Comparison of ENCODE assay signal across 16 mouse cellular contexts in the genomic region with DNA sequence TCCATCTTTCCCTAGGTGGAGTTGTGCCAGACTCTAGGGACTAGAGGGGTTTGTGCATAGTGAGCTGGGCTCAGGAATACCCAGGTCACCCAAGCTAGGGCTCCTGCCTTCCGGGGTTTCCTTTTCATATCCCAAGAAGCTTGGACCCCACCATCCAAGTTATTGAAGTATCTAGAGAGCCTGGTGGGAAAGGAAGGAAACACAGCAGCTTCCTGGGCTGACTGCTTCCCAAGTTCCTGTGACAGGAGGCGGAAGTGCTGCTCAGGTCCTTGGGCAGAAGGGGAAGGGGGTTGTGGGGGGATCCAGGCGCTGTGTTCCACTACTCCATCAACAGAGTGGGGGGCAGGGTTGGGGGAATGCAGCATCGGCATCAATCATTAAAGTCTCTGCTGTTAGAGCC. TPM values are rescaled to one million over a fixed set of nuclear protein-coding genes. Genes with fewer than 3 reads are reported as not detected.
DNase-seq lines count a peak whose midpoint lies in the region; ATAC-seq and TF ChIP-seq lines count a peak whose summit lies in the region.
"Had no signal": no experiment of that assay in that cellular context is flagged by ENCODE, and none has a peak within 500 bp of the region (broad histone marks: within the 10 kb centered on the region; RNA-seq: fewer than 3 reads in every experiment).

No protein-coding gene starts in this region.

- no peak overlapping the region for H3K4me2 ChIP-seq in forebrain, embryonic 14.5 days (ENCODE audit: low read length)
- peak overlapping the region; percentile 26 for H3K4me2 ChIP-seq in kidney, embryonic 14.5 days (replicated peaks; ENCODE audit: low read depth, low read length)
- peak overlapping the region; percentile 27 for H3K4me2 ChIP-seq in intestine, postnatal 0 days (replicated peaks; ENCODE audit: low read depth)

- H3K4me1 ChIP-seq in forebrain, embryonic 10.5 days: peaks cover 21% of the 10 kb centered on the region
- H3K4me1 ChIP-seq in forebrain, embryonic 14.5 days (ENCODE audit: control insufficient read depth, insufficient read depth, low read length): no peaks in the 10 kb centered on the region
- peaks cover 21% of the 10 kb centered on the region for H3K4me1 ChIP-seq in kidney, embryonic 14.5 days (ENCODE audit: control insufficient read depth, insufficient read depth, low read length)
- H3K4me1 ChIP-seq in brown adipose tissue, adult 24 weeks (ENCODE audit: control insufficient read depth, insufficient read depth, insufficient read length, low read length): peaks cover 19% of the 10 kb centered on the region
- H3K4me1 ChIP-seq in intestine, postnatal 0 days (replicated peaks; ENCODE audit: control insufficient read depth, insufficient read depth, low read length): no peaks in the 10 kb centered on the region
- H3K4me1 ChIP-seq: megakaryocyte, embryonic 14.5 days had no signal

- TF ChIP-seq CTCF in intestine, postnatal 0 days (IDR thresholded peaks at IDR 0.05; ENCODE audit: low read depth): no peak

- H3K36me3 ChIP-seq in forebrain, embryonic 10.5 days (replicated peaks): no peaks in the 10 kb centered on the region
- no peaks in the 10 kb centered on the region for H3K36me3 ChIP-seq in forebrain, embryonic 14.5 days (ENCODE audit: control insufficient read depth, insufficient read depth, low read length)
- no peaks in the 10 kb centered on the region for H3K36me3 ChIP-seq in kidney, embryonic 14.5 days (ENCODE audit: control insufficient read depth, insufficient read depth, low read length)
- H3K36me3 ChIP-seq in intestine, postnatal 0 days (ENCODE audit: control insufficient read depth, insufficient read depth): no peaks in the 10 kb centered on the region

- H3K9me3 ChIP-seq in forebrain, embryonic 10.5 days: no peaks in the 10 kb centered on the region
- H3K9me3 ChIP-seq in forebrain, embryonic 14.5 days (replicated peaks; ENCODE audit: control insufficient read depth, low read length): no peaks in the 10 kb centered on the region
- H3K9me3 ChIP-seq in kidney, embryonic 14.5 days (ENCODE audit: control insufficient read depth, low read length): no peaks in the 10 kb centered on the region
- no peaks in the 10 kb centered on the region for H3K9me3 ChIP-seq in intestine, postnatal 0 days (ENCODE audit: control insufficient read depth)
- H3K9me3 ChIP-seq: megakaryocyte, embryonic 14.5 days had no signal

- H3K4me3 ChIP-seq in forebrain, embryonic 10.5 days: peak overlapping the region; percentile 19; the same call in 1 of the 2 replicates
- H3K4me3 ChIP-seq in forebrain, embryonic 14.5 days (ENCODE audit: low read depth, low read length): no peak overlapping the region
- peak overlapping the region; percentile 14; the same call in 1 of the 2 replicates for H3K4me3 ChIP-seq in kidney, embryonic 14.5 days (ENCODE audit: low read length)
- peak overlapping the region; percentile 76 for H3K4me3 ChIP-seq in brown adipose tissue, adult 24 weeks (ENCODE audit: insufficient read depth, low read depth, low read length)
- H3K4me3 ChIP-seq in intestine, postnatal 0 days (ENCODE audit: low read depth, low read length): no peak overlapping the region
- H3K4me3 ChIP-seq: megakaryocyte, embryonic 14.5 days; myocyte had no signal

- H3K27me3 ChIP-seq in forebrain, embryonic 10.5 days (ENCODE audit: poor library complexity, severe bottlenecking): no peaks in the 10 kb centered on the region
- H3K27me3 ChIP-seq in forebrain, embryonic 14.5 days (replicated peaks; ENCODE audit: control insufficient read depth, insufficient read depth, low read length): no peaks in the 10 kb centered on the region
- no peaks in the 10 kb centered on the region for H3K27me3 ChIP-seq in kidney, embryonic 14.5 days (ENCODE audit: control insufficient read depth, insufficient read depth, low read length)
- no peaks in the 10 kb centered on the region for H3K27me3 ChIP-seq in intestine, postnatal 0 days (replicated peaks; ENCODE audit: control insufficient read depth, insufficient read depth, low read length)

- 82% methylated on average over 4 of the region's 4 CpGs for WGBS in forebrain, embryonic 10.5 days
- 88% methylated on average over 4 of the region's 4 CpGs for WGBS in forebrain, embryonic 14.5 days
- 68% methylated on average over 4 of the region's 4 CpGs for WGBS in kidney, embryonic 14.5 days
- 74% methylated on average over 4 of the region's 4 CpGs for WGBS in intestine, postnatal 0 days

- H3K27ac ChIP-seq in forebrain, embryonic 10.5 days: peak overlapping the region; percentile 40
- no peak overlapping the region for H3K27ac ChIP-seq in forebrain, embryonic 14.5 days (ENCODE audit: low read depth, low read length)
- H3K27ac ChIP-seq in kidney, embryonic 14.5 days (ENCODE audit: low read depth, low read length): 0 out of 2 replicates have a peak overlapping the region, but pooled peaks have one; percentile 30
- peak overlapping the region; percentile 97 for H3K27ac ChIP-seq in brown adipose tissue, adult 24 weeks (replicated peaks; ENCODE audit: low read depth, low read length)
- H3K27ac ChIP-seq in intestine, postnatal 0 days (ENCODE audit: low read depth, low read length): no peak overlapping the region

- H3K9ac ChIP-seq in forebrain, embryonic 14.5 days (ENCODE audit: low read length): no peak overlapping the region
- H3K9ac ChIP-seq in kidney, embryonic 14.5 days (ENCODE audit: low read depth, low read length): no peak overlapping the region
- H3K9ac ChIP-seq in intestine, postnatal 0 days (ENCODE audit: low read depth, low read length): no peak overlapping the region

- ATAC-seq in forebrain, embryonic 14.5 days: no peak
- no peak for ATAC-seq in kidney, embryonic 14.5 days (ENCODE audit: low FRiP score, low TSS enrichment)
- ATAC-seq in intestine, postnatal 0 days: no peak

- no peak for DNase-seq in forebrain, embryonic 10.5 days (ENCODE audit: extremely low spot score, low spot score)
- no peak for DNase-seq in forebrain, embryonic 14.5 days (ENCODE audit: low spot score)
- DNase-seq in kidney, postnatal 25 days: no peak
- DNase-seq in layer of hippocampus, postnatal 25 days (ENCODE audit: extremely low spot score in 1 of 2, low spot score in 1 of 2): no peak
- no peak for DNase-seq in spleen, postnatal 4 days (ENCODE audit: low spot score in 2 of 2)
- DNase-seq: adrenal gland, postnatal 36 days; cerebellum, adult 11-12 months; embryo, embryonic 11 days; spleen, adult 18-20 months had no signal

RNA-seq across cellular contexts. Expression of gene Mmrn2, which starts 1.9 kb away (rescaled TPM):
- 6.2 and 6.7 TPM in 2 replicates for polyA plus RNA-seq in forebrain, embryonic 10.5 days (2016; fragmentation: Nextera tagmentation; extraction: Ambion mirVana)
- polyA plus RNA-seq in forebrain, embryonic 14.5 days (2014; fragmentation: Nextera tagmentation; extraction: Ambion mirVana): 3.5 and 3.6 TPM in 2 replicates
- 7.9 and 12.1 TPM in 2 replicates for polyA plus RNA-seq in kidney, embryonic 14.5 days (2014; fragmentation: Nextera tagmentation; extraction: Ambion mirVana)
- polyA plus RNA-seq in brown adipose tissue, adult 24 weeks (2012; ENCODE audit: insufficient read depth, insufficient read length, missing spikeins): 5.0 and 12.8 TPM in 2 replicates
- polyA plus RNA-seq in intestine, postnatal 0 days (2015; fragmentation: Nextera tagmentation; extraction: Ambion mirVana): 5.6 and 5.7 TPM in 2 replicates
- 1 to 10 TPM; 3.5 to 3.9 TPM for total RNA-seq in layer of hippocampus, postnatal 25 days (2021)

RNA-seq across cellular contexts. Expression of gene Sncg, which starts 2.5 kb away (rescaled TPM):
- 1.3 and 2.2 TPM in 2 replicates for polyA plus RNA-seq in forebrain, embryonic 10.5 days (2016; fragmentation: Nextera tagmentation; extraction: Ambion mirVana)
- 4.0 and 4.2 TPM in 2 replicates for polyA plus RNA-seq in forebrain, embryonic 14.5 days (2014; fragmentation: Nextera tagmentation; extraction: Ambion mirVana)
- 7.5 and 10.0 TPM in 2 replicates for polyA plus RNA-seq in kidney, embryonic 14.5 days (2014; fragmentation: Nextera tagmentation; extraction: Ambion mirVana)
- polyA plus RNA-seq in brown adipose tissue, adult 24 weeks (2012; ENCODE audit: insufficient read depth, insufficient read length, missing spikeins): 136 and 188 TPM in 2 replicates
- 28.9 and 29.3 TPM in 2 replicates for polyA plus RNA-seq in intestine, postnatal 0 days (2015; fragmentation: Nextera tagmentation; extraction: Ambion mirVana)
- total RNA-seq in layer of hippocampus, postnatal 25 days (2021): 1 to 10 TPM; 4.6 to 6.3 TPM

RNA-seq across cellular contexts. Expression of gene Fam25c, which starts 21.9 kb away (rescaled TPM):
- polyA plus RNA-seq in forebrain, embryonic 10.5 days (2016; fragmentation: Nextera tagmentation; extraction: Ambion mirVana): not detected in 2 replicates
- not detected in 2 replicates for polyA plus RNA-seq in forebrain, embryonic 14.5 days (2014; fragmentation: Nextera tagmentation; extraction: Ambion mirVana)
- not detected in 2 replicates for polyA plus RNA-seq in kidney, embryonic 14.5 days (2014; fragmentation: Nextera tagmentation; extraction: Ambion mirVana)
- 2.9 TPM in 1 of 2 replicates, not detected in the other for polyA plus RNA-seq in brown adipose tissue, adult 24 weeks (2012; ENCODE audit: insufficient read depth, insufficient read length, missing spikeins)
- not detected in 2 replicates for polyA plus RNA-seq in intestine, postnatal 0 days (2015; fragmentation: Nextera tagmentation; extraction: Ambion mirVana)
- not detected for total RNA-seq in layer of hippocampus, postnatal 25 days (2021)
- total RNA-seq: adrenal gland, postnatal 36 days; gastrocnemius, adult 8-10 months; layer of hippocampus, postnatal 14 days had no signal
- polyA plus RNA-seq: myocyte had no signal

Comparison
In these comparisons a context has a peak if more than half of its experiments do, and no peak if none do; other contexts are left out.
1. H3K27ac ChIP-seq: peak in forebrain, embryonic 10.5 days (single experiment), kidney, embryonic 14.5 days (single experiment) and brown adipose tissue, adult 24 weeks (single experiment); none in forebrain, embryonic 14.5 days (single experiment) and intestine, postnatal 0 days (single experiment).
2. H3K4me3 ChIP-seq: peak in forebrain, embryonic 10.5 days (single experiment), kidney, embryonic 14.5 days (single experiment) and brown adipose tissue, adult 24 weeks (single experiment); none in forebrain, embryonic 14.5 days (single experiment) and intestine, postnatal 0 days (single experiment).